Mouse (Mus musculus) granulocyte monocyte progenitor cell, adult 5-6 weeks (primary cell): ENCODE data around the gene Dpp8. TPM values are rescaled to one million over a fixed set of nuclear protein-coding genes. Genes with fewer than 3 reads are reported as not detected.
"Not testable (repeated sequence)": the region's sequence is repeated elsewhere in the genome, so short reads cannot be mapped to it uniquely, and the experiment has no call there.

Source experiments
- ATAC-seq: replicated peaks from 2 replicates; pipeline ENCODE4 v1.8.0; 2016; ENCODE audit warnings: mild to moderate bottlenecking, moderate TSS enrichment, inconsistent platforms; ENCODE audit not compliant: poor library complexity, severe bottlenecking
- total RNA-seq, 2 experiments: library from RNA; stranded (forward) in 1 of 2; stranded (reverse) in 1 of 2; fragments of 200-712, 200-1000 nt in 1 of 2; fragments of >200 nt in 1 of 2; fragmentation: Nextera tagmentation in 1 of 2; gene quantifications; 2 replicates each; pipeline ENCODE4 v1.2.3; 2014 to 2017

Gene Dpp8
- total RNA-seq, 2 experiments from 2014 or later: 78.6 to 93.8 TPM

GRCm38 (mm10) chr9:65020991-65021886, 11.0 kb upstream of the Dpp8 start, which contains the start of gene Hacd3:
Gene Hacd3 (minus strand): TSS chr9:65021693.
- peak; percentile 78 for ATAC-seq

- peak; percentile 12 for ATAC-seq
Measured at GRCm38 (mm10) chr9:65021887-65022579, 10.2 kb upstream of the Dpp8 start.

GRCm38 (mm10) chr9:65022580-65023135, 9.6 kb upstream of the Dpp8 start:
- ATAC-seq: no peak

- no peak for ATAC-seq
Measured at GRCm38 (mm10) chr9:65023447-65023846, 8.8 kb upstream of the Dpp8 start.

GRCm38 (mm10) chr9:65027241-65027640, 5.0 kb upstream of the Dpp8 start:
- ATAC-seq: no peak

- no peak for ATAC-seq
Measured at GRCm38 (mm10) chr9:65028313-65028712, 3.9 kb upstream of the Dpp8 start.

- ATAC-seq: peak; percentile 74
Measured at GRCm38 (mm10) chr9:65031355-65031754, 859 bp upstream of the Dpp8 start.

GRCm38 (mm10) chr9:65031894-65032268, 333 bp upstream of the Dpp8 start:
- no peak for ATAC-seq

GRCm38 (mm10) chr9:65036456-65036855, 4.2 kb downstream of the Dpp8 start:
- ATAC-seq: no peak

- ATAC-seq: no peak
Measured at GRCm38 (mm10) chr9:65036861-65037260, 4.6 kb downstream of the Dpp8 start.

GRCm38 (mm10) chr9:65041430-65041829, 9.2 kb downstream of the Dpp8 start:
- no peak for ATAC-seq

- no peak for ATAC-seq
Measured at GRCm38 (mm10) chr9:65046993-65047392, 14.8 kb downstream of the Dpp8 start.

GRCm38 (mm10) chr9:65049422-65049821, 17.2 kb downstream of the Dpp8 start:
- ATAC-seq: no peak

GRCm38 (mm10) chr9:65050981-65051380, 18.8 kb downstream of the Dpp8 start:
- no peak for ATAC-seq

GRCm38 (mm10) chr9:65064251-65064650, 32.0 kb downstream of the Dpp8 start:
- no peak for ATAC-seq

GRCm38 (mm10) chr9:65070587-65070986, 38.4 kb downstream of the Dpp8 start:
- ATAC-seq: no peak

- ATAC-seq: no peak
Measured at GRCm38 (mm10) chr9:65073555-65073954, 41.3 kb downstream of the Dpp8 start.

- ATAC-seq: no peak
Measured at GRCm38 (mm10) chr9:65074251-65074650, 42.0 kb downstream of the Dpp8 start.

GRCm38 (mm10) chr9:65074855-65075493, 42.8 kb downstream of the Dpp8 start:
- peak; percentile 92 for ATAC-seq

- no peak for ATAC-seq
Measured at GRCm38 (mm10) chr9:65077536-65077935, 45.3 kb downstream of the Dpp8 start.

- ATAC-seq: not testable (repeated sequence)
Measured at GRCm38 (mm10) chr9:65080141-65080540, 47.9 kb downstream of the Dpp8 start.
